Mouse (Mus musculus): Measurements from ENCODE around the gene Emilin3. TPM values are rescaled to one million over a fixed set of nuclear protein-coding genes. Genes with fewer than 3 reads are reported as not detected.

Gene Emilin3
- polyA plus RNA-seq, 1 experiment, result not detected

GRCm38 (mm10) chr2:160918154-160918929 is 6.2 kb upstream of the Emilin3 start:
- TF ChIP-seq GATA1 (IDR thresholded peaks at IDR 0.05; ENCODE audit: borderline replicate concordance, low read length), result no peak
- no peak for TF ChIP-seq FLI1 (IDR thresholded peaks at IDR 0.05; ENCODE audit: low read length)
- H3K27me3 ChIP-seq (replicated peaks), result peaks cover 65% of the 10 kb centered on the region
- H3K4me3 ChIP-seq (replicated peaks), result no peak overlapping the region
- peaks cover 10% of the 10 kb centered on the region for H3K9me3 ChIP-seq
- H3K4me1 ChIP-seq, result no peaks in the 10 kb centered on the region
- no peaks in the 10 kb centered on the region for H3K36me3 ChIP-seq (replicated peaks; ENCODE audit: low read length)

GRCm38 (mm10) chr2:160917313-160917712 is 5.2 kb upstream of the Emilin3 start:
- Histone ChIP-seq H3K4me3 (replicated peaks) (no peak overlapping the region), H3K4me1 (no peaks in the 10 kb centered on the region), H3K9me3 (peaks cover 3% of the 10 kb centered on the region), H3K36me3 (replicated peaks; ENCODE audit: low read length) (no peaks in the 10 kb centered on the region), H3K27me3 (replicated peaks) (peaks cover 69% of the 10 kb centered on the region)
- TF ChIP-seq FLI1 (IDR thresholded peaks at IDR 0.05; ENCODE audit: low read length), result no peak
- no peak for TF ChIP-seq GATA1 (IDR thresholded peaks at IDR 0.05; ENCODE audit: borderline replicate concordance, low read length)

GRCm38 (mm10) chr2:160916714-160917113 is 4.6 kb upstream of the Emilin3 start:
- no peaks in the 10 kb centered on the region for H3K9me3 ChIP-seq
- H3K27me3 ChIP-seq (replicated peaks), result peaks cover 73% of the 10 kb centered on the region

GRCm38 (mm10) chr2:160915821-160916610 is 3.9 kb upstream of the Emilin3 start:
- peaks cover 6% of the 10 kb centered on the region; the same call in 1 of the 2 replicates for H3K4me1 ChIP-seq
- H3K27me3 ChIP-seq (replicated peaks), result peaks cover 79% of the 10 kb centered on the region
- H3K9me3 ChIP-seq, result no peaks in the 10 kb centered on the region
- H3K4me3 ChIP-seq (replicated peaks), result peak overlapping the region; percentile 3
- no peaks in the 10 kb centered on the region for H3K36me3 ChIP-seq (replicated peaks; ENCODE audit: low read length)
- TF ChIP-seq GATA1 (IDR thresholded peaks at IDR 0.05; ENCODE audit: borderline replicate concordance, low read length), result no peak

More at GRCm38 (mm10) chr2:160916714-160917113, 4.6 kb upstream of the Emilin3 start:
- no peak for TF ChIP-seq FLI1 (IDR thresholded peaks at IDR 0.05; ENCODE audit: low read length)
- TF ChIP-seq GATA1 (IDR thresholded peaks at IDR 0.05; ENCODE audit: borderline replicate concordance, low read length), result no peak
- Histone ChIP-seq H3K4me1 (peaks cover 4% of the 10 kb centered on the region; the same call in 1 of the 2 replicates), H3K36me3 (replicated peaks; ENCODE audit: low read length) (no peaks in the 10 kb centered on the region), H3K4me3 (replicated peaks) (no peak overlapping the region)

- Histone ChIP-seq H3K9me3 (no peaks in the 10 kb centered on the region), H3K4me1 (peaks cover 6% of the 10 kb centered on the region; the same call in 1 of the 2 replicates), H3K27me3 (replicated peaks) (peaks cover 83% of the 10 kb centered on the region), H3K4me3 (replicated peaks) (no peak overlapping the region), H3K36me3 (replicated peaks; ENCODE audit: low read length) (no peaks in the 10 kb centered on the region)
- TF ChIP-seq FLI1 (IDR thresholded peaks at IDR 0.05; ENCODE audit: low read length), result no peak
- TF ChIP-seq GATA1 (IDR thresholded peaks at IDR 0.05; ENCODE audit: borderline replicate concordance, low read length), result no peak
Observed at GRCm38 (mm10) chr2:160914656-160915055, 2.5 kb upstream of the Emilin3 start.

- no peak for TF ChIP-seq FLI1 (IDR thresholded peaks at IDR 0.05; ENCODE audit: low read length)
- peaks cover 92% of the 10 kb centered on the region for H3K27me3 ChIP-seq (replicated peaks)
- H3K4me1 ChIP-seq, result peaks cover 6% of the 10 kb centered on the region; the same call in 1 of the 2 replicates
- no peaks in the 10 kb centered on the region for H3K9me3 ChIP-seq
- no peaks in the 10 kb centered on the region for H3K36me3 ChIP-seq (replicated peaks; ENCODE audit: low read length)
- no peak overlapping the region for H3K4me3 ChIP-seq (replicated peaks)
Observed at GRCm38 (mm10) chr2:160911558-160912201, 448 bp downstream of the Emilin3 start.

- peaks cover 87% of the 10 kb centered on the region for H3K27me3 ChIP-seq (replicated peaks)
- TF ChIP-seq FLI1 (IDR thresholded peaks at IDR 0.05; ENCODE audit: low read length), result no peak
- TF ChIP-seq GATA1 (IDR thresholded peaks at IDR 0.05; ENCODE audit: borderline replicate concordance, low read length), result no peak
- H3K36me3 ChIP-seq (replicated peaks; ENCODE audit: low read length), result no peaks in the 10 kb centered on the region
- H3K4me3 ChIP-seq (replicated peaks), result no peak overlapping the region
- no peaks in the 10 kb centered on the region for H3K9me3 ChIP-seq
- peaks cover 6% of the 10 kb centered on the region; the same call in 1 of the 2 replicates for H3K4me1 ChIP-seq
Observed at GRCm38 (mm10) chr2:160910633-160911032, 1.5 kb downstream of the Emilin3 start.

GRCm38 (mm10) chr2:160908607-160909006 is 3.5 kb downstream of the Emilin3 start:
- Histone ChIP-seq H3K4me3 (replicated peaks) (no peak overlapping the region), H3K9me3 (no peaks in the 10 kb centered on the region), H3K4me1 (peaks cover 6% of the 10 kb centered on the region; the same call in 1 of the 2 replicates), H3K27me3 (replicated peaks) (peaks cover 88% of the 10 kb centered on the region), H3K36me3 (replicated peaks; ENCODE audit: low read length) (no peaks in the 10 kb centered on the region)
- TF ChIP-seq FLI1 (IDR thresholded peaks at IDR 0.05; ENCODE audit: low read length), result no peak
- TF ChIP-seq GATA1 (IDR thresholded peaks at IDR 0.05; ENCODE audit: borderline replicate concordance, low read length), result no peak

- H3K27me3 ChIP-seq (replicated peaks), result peaks cover 83% of the 10 kb centered on the region
- no peak overlapping the region for H3K4me3 ChIP-seq (replicated peaks)
- H3K36me3 ChIP-seq (replicated peaks; ENCODE audit: low read length), result no peaks in the 10 kb centered on the region
- no peaks in the 10 kb centered on the region for H3K9me3 ChIP-seq
- TF ChIP-seq FLI1 (IDR thresholded peaks at IDR 0.05; ENCODE audit: low read length), result no peak
- TF ChIP-seq GATA1 (IDR thresholded peaks at IDR 0.05; ENCODE audit: borderline replicate concordance, low read length), result no peak
- peaks cover 8% of the 10 kb centered on the region for H3K4me1 ChIP-seq
Observed at GRCm38 (mm10) chr2:160906101-160906500, 6.0 kb downstream of the Emilin3 start.
